Comparison of ENCODE assay signal across 26 mouse cellular contexts in the genomic region with DNA sequence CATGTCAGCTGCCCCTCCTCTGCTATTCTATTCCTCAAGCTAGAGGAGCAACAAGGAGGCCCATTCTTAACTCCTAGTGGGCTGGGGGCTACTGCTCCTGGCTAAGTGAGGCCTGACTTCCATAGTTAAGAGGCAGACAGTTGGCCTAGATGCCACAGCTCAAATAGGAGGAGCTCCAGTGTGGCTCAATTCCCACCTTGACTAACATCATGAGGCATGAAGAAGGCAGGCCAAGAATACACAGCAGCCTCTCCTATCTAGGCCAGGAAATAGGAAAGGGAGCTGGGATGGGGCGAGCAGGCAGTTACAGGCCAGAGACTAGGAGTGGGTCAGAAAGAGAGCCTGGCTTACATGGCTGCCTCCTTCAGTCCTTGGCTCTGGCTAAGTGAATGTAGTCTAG. TPM values are rescaled to one million over a fixed set of nuclear protein-coding genes. Genes with fewer than 3 reads are reported as not detected.
DNase-seq lines count a peak whose midpoint lies in the region; ATAC-seq and TF ChIP-seq lines count a peak whose summit lies in the region.
"Had no signal": no experiment of that assay in that cellular context is flagged by ENCODE, and none has a peak within 500 bp of the region (broad histone marks: within the 10 kb centered on the region; RNA-seq: fewer than 3 reads in every experiment).

No protein-coding gene starts in this region.

- whole genome bisulfite sequencing in heart, postnatal 0 days: 79% methylated on average over 1 of the region's 1 CpGs
- WGBS in heart, embryonic 10.5 days: 75% methylated on average over 1 of the region's 1 CpGs
- 95% methylated on average over 1 of the region's 1 CpGs for WGBS in thymus, adult 2 months

- H3K4me3 ChIP-seq in gastrocnemius, adult 2 months: peak overlapping the region; percentile 71
- H3K4me3 ChIP-seq in heart, postnatal 0 days (ENCODE audit: low read depth, low read length): no peak overlapping the region
- no peak overlapping the region for H3K4me3 ChIP-seq in heart, embryonic 10.5 days
- peak overlapping the region; percentile 16; the same call in 1 of the 2 replicates for H3K4me3 ChIP-seq in thymus, adult 2 months (ENCODE audit: control insufficient read depth, insufficient read depth, low read length)
- H3K4me3 ChIP-seq: embryonic facial prominence, embryonic 10.5 days; forebrain, embryonic 13.5 days; hindbrain, embryonic 13.5 days had no signal

- peak overlapping the region; percentile 19; the same call in 1 of the 2 replicates for H3K4me2 ChIP-seq in heart, postnatal 0 days (ENCODE audit: low read depth, low read length)
- H3K4me2 ChIP-seq: forebrain, embryonic 13.5 days; heart, embryonic 11.5 days; hindbrain, embryonic 13.5 days had no signal

- no peak for ATAC-seq in heart, postnatal 0 days (ENCODE audit: insufficient read depth, low read depth)
- ATAC-seq: activated CD4-positive, CD25-positive, alpha-beta regulatory T cell, adult 4 months; forebrain, embryonic 13.5 days; hindbrain, postnatal 0 days; Patski had no signal

- no peaks in the 10 kb centered on the region for H3K9me3 ChIP-seq in heart, postnatal 0 days (replicated peaks; ENCODE audit: control insufficient read depth, low read length)
- no peaks in the 10 kb centered on the region for H3K9me3 ChIP-seq in heart, embryonic 10.5 days
- H3K9me3 ChIP-seq: embryonic facial prominence, embryonic 10.5 days; forebrain, embryonic 13.5 days; hindbrain, embryonic 13.5 days had no signal

- 0 out of 2 replicates have a peak, but pooled peaks cover 6% of the 10 kb centered on the region for H3K4me1 ChIP-seq in heart, postnatal 0 days (ENCODE audit: control insufficient read depth, insufficient read depth)
- H3K4me1 ChIP-seq in heart, embryonic 10.5 days: peaks cover 13% of the 10 kb centered on the region
- H3K4me1 ChIP-seq in thymus, adult 2 months (replicated peaks; ENCODE audit: control insufficient read depth, insufficient read depth, low read length): peaks cover 46% of the 10 kb centered on the region

- H3K36me3 ChIP-seq in heart, postnatal 0 days (replicated peaks; ENCODE audit: control insufficient read depth, insufficient read depth, low read length): no peaks in the 10 kb centered on the region
- H3K36me3 ChIP-seq in heart, embryonic 10.5 days: no peaks in the 10 kb centered on the region
- H3K36me3 ChIP-seq in thymus, adult 2 months (ENCODE audit: control insufficient read depth, insufficient read depth, low read length): no peaks in the 10 kb centered on the region
- H3K36me3 ChIP-seq: embryonic facial prominence, embryonic 10.5 days; hindbrain, embryonic 13.5 days had no signal

- DNase-seq in gastrocnemius, adult 2 months: peak; percentile 61
- DNase-seq in gastrocnemius, postnatal 4 days (ENCODE audit: low spot score in 2 of 2): no peak
- DNase-seq in heart, postnatal 0 days (ENCODE audit: low spot score): no peak
- DNase-seq in heart, embryonic 10.5 days (ENCODE audit: low spot score): no peak
- no peak for DNase-seq in thymus, adult 2 months
- DNase-seq in thymus, postnatal 10 days (ENCODE audit: low spot score in 2 of 2): no peak
- no peak for DNase-seq in urinary bladder, postnatal 36 days (ENCODE audit: low spot score in 2 of 2)
- DNase-seq: adrenal gland, postnatal 14 days; cerebellum, adult 11-12 months; cerebellum, adult 9-10 months; cerebellum, postnatal 36 days; kidney, adult 11 months had no signal

- H3K27ac ChIP-seq in gastrocnemius, adult 2 months: peak overlapping the region; percentile 67
- H3K27ac ChIP-seq in heart, postnatal 0 days (ENCODE audit: low read depth): no peak overlapping the region
- no peak overlapping the region for H3K27ac ChIP-seq in heart, embryonic 10.5 days
- H3K27ac ChIP-seq in thymus, adult 2 months (ENCODE audit: control insufficient read depth, insufficient read depth, low read length): peak overlapping the region; percentile 70
- H3K27ac ChIP-seq: embryonic facial prominence, embryonic 10.5 days; forebrain, embryonic 13.5 days; hindbrain, embryonic 13.5 days; hindbrain, postnatal 0 days had no signal

- no peak overlapping the region for H3K9ac ChIP-seq in heart, postnatal 0 days (replicated peaks; ENCODE audit: low read depth, low read length)
- H3K9ac ChIP-seq: forebrain, embryonic 13.5 days; hindbrain, embryonic 13.5 days had no signal

- no peak for TF ChIP-seq CTCF in gastrocnemius, adult 2 months (IDR thresholded peaks at IDR 0.05)
- TF ChIP-seq CTCF in heart, postnatal 0 days (IDR thresholded peaks at IDR 0.05; ENCODE audit: low read depth): no peak
- TF ChIP-seq CTCF in thymus, adult 2 months (IDR thresholded peaks at IDR 0.05; ENCODE audit: borderline replicate concordance, control insufficient read depth, extremely low read depth, insufficient read depth, low read length, poor library complexity): no peak

- no peak for TF ChIP-seq EP300 in heart, postnatal 0 days (IDR thresholded peaks at IDR 0.05; ENCODE audit: low read depth)

- intact Hi-C loops in gastrocnemius, adult 2 months (cut with DNase I): no loop called here

- TF ChIP-seq POLR2A in thymus, adult 2 months (IDR thresholded peaks at IDR 0.05; ENCODE audit: control insufficient read depth, extremely low read depth, insufficient read depth, low read length, poor library complexity): no peak

- H3K27me3 ChIP-seq in heart, postnatal 0 days (ENCODE audit: control insufficient read depth, insufficient read depth, low read length): no peaks in the 10 kb centered on the region
- H3K27me3 ChIP-seq in heart, embryonic 10.5 days (ENCODE audit: insufficient read depth, poor library complexity, severe bottlenecking): peaks cover 5% of the 10 kb centered on the region
- no peaks in the 10 kb centered on the region for H3K27me3 ChIP-seq in thymus, adult 2 months (ENCODE audit: control insufficient read depth, insufficient read depth, low read length)
- H3K27me3 ChIP-seq: forebrain, embryonic 13.5 days; hindbrain, embryonic 13.5 days had no signal

RNA-seq across cellular contexts. Expression of a gene that starts 1.1 kb away (rescaled TPM):
- 10 to 100 TPM; 18.3 to 30.4 TPM for total RNA-seq in gastrocnemius, adult 2 months (2021)
- 10 to 100 TPM in 1 of 2 experiments, 1 to 10 TPM in 1; 8.8 to 13.6 TPM for total RNA-seq in gastrocnemius, postnatal 4 days (2021)
- 1.3 and 3.6 TPM in 2 replicates for total RNA-seq in heart, postnatal 0 days (2014; rRNA removed; ENCODE audit: low replicate concordance)
- 3.3 and 3.5 TPM in 2 replicates for polyA plus RNA-seq in heart, postnatal 0 days (2015; fragmentation: Nextera tagmentation; extraction: Ambion mirVana)
- polyA plus RNA-seq in heart, embryonic 10.5 days (2016; fragmentation: Nextera tagmentation; extraction: Ambion mirVana): 3.8 and 4.2 TPM in 2 replicates
- polyA plus RNA-seq in thymus, adult 2 months (2012; rRNA removed): 2.4 and 3.7 TPM in 2 replicates
- total RNA-seq: adrenal gland, adult 18-20 months; hindbrain, postnatal 0 days; MEL had no signal
- polyA plus RNA-seq: C2C12, Patski had no signal

RNA-seq across cellular contexts. Expression of a gene that starts 6.7 kb away (rescaled TPM):
- total RNA-seq in gastrocnemius, adult 2 months (2021): 100 to 1,000 TPM; 480 to 491 TPM
- 100 to 1,000 TPM; 223 to 276 TPM for total RNA-seq in gastrocnemius, postnatal 4 days (2021)
- 3.4 and 13.6 TPM in 2 replicates for total RNA-seq in heart, postnatal 0 days (2014; rRNA removed; ENCODE audit: low replicate concordance)
- 10.7 and 12.0 TPM in 2 replicates for polyA plus RNA-seq in heart, postnatal 0 days (2015; fragmentation: Nextera tagmentation; extraction: Ambion mirVana)
- 8.1 and 18.4 TPM in 2 replicates for polyA plus RNA-seq in heart, embryonic 10.5 days (2016; fragmentation: Nextera tagmentation; extraction: Ambion mirVana)
- polyA plus RNA-seq in thymus, adult 2 months (2012; rRNA removed): 15.7 and 23.7 TPM in 2 replicates
- total RNA-seq: adrenal gland, postnatal 14 days; MEL had no signal
- polyA plus RNA-seq: activated CD4-positive, CD25-positive, alpha-beta regulatory T cell, adult 4 months; Patski had no signal

RNA-seq across cellular contexts. Expression of a gene that starts 8.4 kb away (rescaled TPM):
- total RNA-seq in gastrocnemius, adult 2 months (2021): not detected
- total RNA-seq in gastrocnemius, postnatal 4 days (2021): not detected
- total RNA-seq in heart, postnatal 0 days (2014; rRNA removed; ENCODE audit: low replicate concordance): 0.92 TPM in 1 of 2 replicates, not detected in the other
- polyA plus RNA-seq in heart, postnatal 0 days (2015; fragmentation: Nextera tagmentation; extraction: Ambion mirVana): 0.14 TPM in 2 replicates
- 0.06 TPM in 2 replicates for polyA plus RNA-seq in heart, embryonic 10.5 days (2016; fragmentation: Nextera tagmentation; extraction: Ambion mirVana)
- polyA plus RNA-seq in thymus, adult 2 months (2012; rRNA removed): 1.7 and 1.8 TPM in 2 replicates
- total RNA-seq: adrenal gland, adult 18-20 months; adrenal gland, postnatal 14 days; hindbrain, postnatal 0 days; MEL had no signal
- polyA plus RNA-seq: activated CD4-positive, CD25-positive, alpha-beta regulatory T cell, adult 4 months; embryonic facial prominence, embryonic 10.5 days; forebrain, embryonic 13.5 days; heart, embryonic 11.5 days; hindbrain, embryonic 13.5 days; intestine, embryonic 14.5 days; Patski had no signal

RNA-seq across cellular contexts. Expression of a gene that starts 25.3 kb away (rescaled TPM):
- 1 to 10 TPM in 1 of 2 experiments, under 1 TPM in 1; 0.10 to 1.3 TPM for total RNA-seq in gastrocnemius, adult 2 months (2021)
- under 1 TPM; 0.29 to 0.93 TPM for total RNA-seq in gastrocnemius, postnatal 4 days (2021)
- 1.1 and 1.2 TPM in 2 replicates for total RNA-seq in heart, postnatal 0 days (2014; rRNA removed; ENCODE audit: low replicate concordance)
- polyA plus RNA-seq in heart, postnatal 0 days (2015; fragmentation: Nextera tagmentation; extraction: Ambion mirVana): not detected in 2 replicates
- polyA plus RNA-seq in heart, embryonic 10.5 days (2016; fragmentation: Nextera tagmentation; extraction: Ambion mirVana): not detected in 2 replicates
- 0.61 and 0.92 TPM in 2 replicates for polyA plus RNA-seq in thymus, adult 2 months (2012; rRNA removed)
- total RNA-seq: adrenal gland, adult 18-20 months; adrenal gland, postnatal 14 days; hematopoietic stem cell, adult 5-6 weeks; MEL had no signal
- polyA plus RNA-seq: C2C12; embryonic facial prominence, embryonic 14.5 days; forebrain, embryonic 13.5 days; gonadal fat pad, adult 2 months; heart, embryonic 11.5 days; intestine, embryonic 14.5 days; Patski had no signal

RNA-seq across cellular contexts. Expression of a gene that starts 42.7 kb away (rescaled TPM):
- 1 to 10 TPM in 1 of 2 experiments, under 1 TPM in 1; 0.50 to 1.2 TPM for total RNA-seq in gastrocnemius, adult 2 months (2021)
- total RNA-seq in gastrocnemius, postnatal 4 days (2021): 1 to 10 TPM; 1.4 to 2.6 TPM
- not detected in 2 replicates for total RNA-seq in heart, postnatal 0 days (2014; rRNA removed; ENCODE audit: low replicate concordance)
- 0.25 and 0.31 TPM in 2 replicates for polyA plus RNA-seq in heart, postnatal 0 days (2015; fragmentation: Nextera tagmentation; extraction: Ambion mirVana)
- 1.5 and 1.7 TPM in 2 replicates for polyA plus RNA-seq in heart, embryonic 10.5 days (2016; fragmentation: Nextera tagmentation; extraction: Ambion mirVana)
- 11.9 and 12.1 TPM in 2 replicates for polyA plus RNA-seq in thymus, adult 2 months (2012; rRNA removed)

Comparison
In these comparisons a context has a peak if more than half of its experiments do, and no peak if none do; other contexts are left out.
1. H3K27ac ChIP-seq: peak in gastrocnemius, adult 2 months (single experiment) and thymus, adult 2 months (single experiment); none in heart, postnatal 0 days (single experiment) and heart, embryonic 10.5 days (single experiment).
2. H3K4me3 ChIP-seq: peak in gastrocnemius, adult 2 months (single experiment) and thymus, adult 2 months (single experiment); none in heart, postnatal 0 days (single experiment) and heart, embryonic 10.5 days (single experiment).
3. RNA of a gene that starts 6.7 kb away (total RNA-seq): 480 to 491 TPM in gastrocnemius, adult 2 months and 223 to 276 TPM in gastrocnemius, postnatal 4 days; 3.4 to 13.6 TPM in heart, postnatal 0 days; every median in the first group is over 10 times any median in the second.